Mouse (Mus musculus) E14TG2a.4 (cell line): ENCODE data around the gene Prss35.

Experiments
- H3K27me3 ChIP-seq: 2 replicates; pipeline ENCODE4 v1.6.1; 2014; ENCODE audit warnings: low read length, control low read depth; ENCODE audit not compliant: insufficient read depth
- H3K36me3 ChIP-seq: 2 replicates; pipeline ENCODE4 v1.6.1; 2014; ENCODE audit warnings: low read length, control low read depth; ENCODE audit not compliant: insufficient read depth
- H3K4me1 ChIP-seq: replicated peaks from 2 replicates; pipeline ENCODE4 v1.6.1; 2014; ENCODE audit warnings: low read depth, low read length, control low read depth
- H3K4me3 ChIP-seq: replicated peaks from 2 replicates; pipeline ENCODE4 v1.5.1; 2014; ENCODE audit warnings: mild to moderate bottlenecking, low read length
- H3K9me3 ChIP-seq: 2 replicates; pipeline ENCODE4 v1.6.1; 2014; ENCODE audit warnings: low read length, control low read depth
- CTCF ChIP-seq: conservative IDR thresholded peaks from 2 replicates; pipeline ENCODE4 v1.5.1; 2014; ENCODE audit warnings: low read length
- NANOG ChIP-seq: IDR thresholded peaks from 2 replicates; pipeline ENCODE4 v1.6.1; 2014; ENCODE audit warnings: borderline replicate concordance, low read length, mixed read lengths
- POU5F1 ChIP-seq: IDR thresholded peaks from 2 replicates; pipeline ENCODE4 v1.6.1; 2014; ENCODE audit warnings: low read length, borderline replicate concordance

Gene Prss35

GRCm38 (mm10) chr9:86742959-86743911, at the start of gene Prss35:
Gene Prss35 (plus strand): TSS chr9:86743649.
- Histone ChIP-seq H3K27me3 (no peaks in the 10 kb centered on the region), H3K4me3 (peak within 1 kb of the TSS; percentile 78), H3K4me1 (peaks cover 53% of the 10 kb centered on the region), H3K9me3 (no peaks in the 10 kb centered on the region), H3K36me3 (no peaks in the 10 kb centered on the region)
- no peak for TF ChIP-seq POU5F1
- no peak for TF ChIP-seq CTCF
- no peak for TF ChIP-seq NANOG

- Histone ChIP-seq H3K9me3 (no peaks in the 10 kb centered on the region), H3K27me3 (peaks cover 17% of the 10 kb centered on the region), H3K36me3 (no peaks in the 10 kb centered on the region), H3K4me3 (no peak overlapping the region), H3K4me1 (peaks cover 5% of the 10 kb centered on the region)
- TF ChIP-seq NANOG (no peak), CTCF (no peak), POU5F1 (no peak)
These were observed 49.5 kb upstream of the Prss35 start for GRCm38 (mm10) chr9:86693935-86694334.

- no peak for TF ChIP-seq NANOG
- no peak for TF ChIP-seq POU5F1
- no peaks in the 10 kb centered on the region for H3K9me3 ChIP-seq
- H3K4me1 ChIP-seq: peaks cover 5% of the 10 kb centered on the region
- H3K4me3 ChIP-seq: peak overlapping the region; percentile 90; the same call in 1 of the 2 replicates
- H3K36me3 ChIP-seq: no peaks in the 10 kb centered on the region
- peaks cover 17% of the 10 kb centered on the region for H3K27me3 ChIP-seq
These were observed 48.8 kb upstream of the Prss35 start for GRCm38 (mm10) chr9:86694644-86695043.

- no peaks in the 10 kb centered on the region for H3K9me3 ChIP-seq
- TF ChIP-seq POU5F1 (no peak), NANOG (no peak), CTCF (no peak)
- H3K36me3 ChIP-seq: no peaks in the 10 kb centered on the region
- peak overlapping the region; percentile 90 for H3K4me3 ChIP-seq
- peaks cover 5% of the 10 kb centered on the region for H3K4me1 ChIP-seq
- H3K27me3 ChIP-seq: peaks cover 17% of the 10 kb centered on the region
These were observed 48.1 kb upstream of the Prss35 start for GRCm38 (mm10) chr9:86695199-86695817.

- H3K36me3 ChIP-seq: no peaks in the 10 kb centered on the region
- peaks cover 17% of the 10 kb centered on the region for H3K27me3 ChIP-seq
- no peaks in the 10 kb centered on the region for H3K9me3 ChIP-seq
- TF ChIP-seq NANOG (no peak), POU5F1 (no peak), CTCF (no peak)
- H3K4me3 ChIP-seq: peak within 1 kb of the TSS; percentile 90
- peaks cover 5% of the 10 kb centered on the region for H3K4me1 ChIP-seq
These were observed 47.6 kb upstream of the Prss35 start, which contains the start of gene Me1 for GRCm38 (mm10) chr9:86695818-86696261. Gene Me1 (minus strand): TSS chr9:86695953.

- TF ChIP-seq CTCF: no peak
- no peak for TF ChIP-seq POU5F1
- TF ChIP-seq NANOG: no peak
- peaks cover 12% of the 10 kb centered on the region for H3K4me1 ChIP-seq
- peaks cover 11% of the 10 kb centered on the region for H3K27me3 ChIP-seq
- H3K9me3 ChIP-seq: no peaks in the 10 kb centered on the region
- no peaks in the 10 kb centered on the region for H3K36me3 ChIP-seq
- no peak overlapping the region for H3K4me3 ChIP-seq
These were observed 42.2 kb upstream of the Prss35 start for GRCm38 (mm10) chr9:86701264-86701663.

- no peak overlapping the region for H3K4me3 ChIP-seq
- TF ChIP-seq CTCF (no peak), POU5F1 (no peak), NANOG (no peak)
- no peaks in the 10 kb centered on the region for H3K36me3 ChIP-seq
- peaks cover 7% of the 10 kb centered on the region for H3K27me3 ChIP-seq
- no peaks in the 10 kb centered on the region for H3K9me3 ChIP-seq
- peaks cover 11% of the 10 kb centered on the region for H3K4me1 ChIP-seq
These were observed 41.6 kb upstream of the Prss35 start for GRCm38 (mm10) chr9:86701844-86702243.

- TF ChIP-seq NANOG: no peak
- no peak for TF ChIP-seq POU5F1
- TF ChIP-seq CTCF: no peak
- H3K9me3 ChIP-seq: no peaks in the 10 kb centered on the region
- peaks cover 5% of the 10 kb centered on the region; the same call in 1 of the 2 replicates for H3K27me3 ChIP-seq
- H3K4me1 ChIP-seq: no peaks in the 10 kb centered on the region
- H3K36me3 ChIP-seq: no peaks in the 10 kb centered on the region
- no peak overlapping the region for H3K4me3 ChIP-seq
These were observed 36.0 kb upstream of the Prss35 start for GRCm38 (mm10) chr9:86707431-86707830.
